Mouse (Mus musculus) ES-Bruce4 (cell line): Measurements from ENCODE around the gene Otud3. TPM values are rescaled to one million over a fixed set of nuclear protein-coding genes. Genes with fewer than 3 reads are reported as not detected.

Source experiments
- H3K27ac ChIP-seq: 2 replicates; pipeline ENCODE4 v1.5.1; 2012; ENCODE audit warnings: low read length, inconsistent platforms; ENCODE audit not compliant: insufficient read depth
- H3K27me3 ChIP-seq: 2 replicates; pipeline ENCODE4 v1.6.1; 2012; ENCODE audit warnings: mild to moderate bottlenecking, low read length, inconsistent platforms; ENCODE audit not compliant: control insufficient read depth, poor library complexity, insufficient read depth, severe bottlenecking
- H3K36me3 ChIP-seq: 2 replicates; pipeline ENCODE4 v1.6.1; 2012; ENCODE audit warnings: inconsistent platforms, mild to moderate bottlenecking, low read length, moderate library complexity; ENCODE audit not compliant: control insufficient read depth, poor library complexity, insufficient read depth, severe bottlenecking
- H3K4me1 ChIP-seq: one replicate; pipeline ENCODE4 v1.8.1; 2011; ENCODE audit warnings: low read length; ENCODE audit not compliant: control insufficient read depth, insufficient read depth
- H3K4me3 ChIP-seq: 2 replicates; pipeline ENCODE4 v1.5.1; 2011; ENCODE audit warnings: low read depth, mild to moderate bottlenecking, low read length
- H3K9ac ChIP-seq: 2 replicates; pipeline ENCODE4 v1.6.1; 2012; ENCODE audit warnings: low read depth, mild to moderate bottlenecking, inconsistent platforms; ENCODE audit not compliant: poor library complexity, severe bottlenecking
- H3K9me3 ChIP-seq: replicated peaks from 2 replicates; pipeline ENCODE4 v1.6.1; 2012; ENCODE audit warnings: mild to moderate bottlenecking, low read length, inconsistent platforms; ENCODE audit not compliant: control insufficient read depth, poor library complexity, insufficient read depth, severe bottlenecking
- CTCF ChIP-seq: IDR thresholded peaks from one replicate; pipeline ENCODE4 v1.8.1; 2011; ENCODE audit warnings: low read depth, low read length
- EP300 ChIP-seq: IDR thresholded peaks from 2 replicates; pipeline ENCODE4 v1.6.1; 2011; ENCODE audit warnings: low read depth, low read length; ENCODE audit not compliant: insufficient read depth
- POLR2A ChIP-seq: IDR thresholded peaks from one replicate; pipeline ENCODE4 v1.8.1; 2011; ENCODE audit warnings: low read length; ENCODE audit not compliant: insufficient read depth
- polyA plus RNA-seq: library from polyadenylated mRNA; stranded (reverse); fragments of >200 nt; gene quantifications from 2 replicates; pipeline ENCODE4 v1.2.4, GENCODE M21; 2011; ENCODE audit warnings: low read depth; ENCODE audit not compliant: missing spikeins, insufficient read depth, insufficient read length

The Otud3 gene
- polyA plus RNA-seq = 8.7 and 9.2 TPM in 2 replicates

DNA sequence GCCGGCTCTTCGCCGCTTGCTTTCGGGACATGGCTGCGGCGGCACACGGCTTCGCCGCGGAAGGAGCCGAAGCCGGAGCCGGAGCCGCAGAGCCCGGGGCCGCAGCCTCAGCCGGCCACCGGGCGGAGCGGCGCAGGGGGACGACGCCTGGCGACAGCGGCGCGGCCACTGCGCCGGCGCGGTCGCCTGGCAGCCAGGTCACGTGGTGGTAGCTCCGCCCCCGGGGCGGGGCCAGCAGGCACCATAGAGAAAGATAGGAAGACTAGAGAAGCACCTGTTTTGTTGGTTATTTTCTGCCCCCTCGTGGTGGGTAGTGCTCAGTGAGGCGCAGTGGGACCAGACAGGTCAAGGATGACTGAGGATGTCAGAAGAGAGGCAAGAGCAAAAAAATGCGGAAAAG lies at the start of gene Otud3:
Gene Otud3 (minus strand): TSS at position 149 of the 400 bp plus-strand sequence.
- H3K9me3 ChIP-seq = no peaks in the 10 kb centered on the region
- H3K36me3 ChIP-seq = no peaks in the 10 kb centered on the region
- H3K27ac ChIP-seq = no peak within 1 kb of the TSS
- no peaks in the 10 kb centered on the region for H3K4me1 ChIP-seq
- no peak for TF ChIP-seq POLR2A
- peak; percentile 80 for TF ChIP-seq CTCF
- TF ChIP-seq EP300 = peak; percentile 50; the same call in 1 of the 2 replicates
- H3K27me3 ChIP-seq = no peaks in the 10 kb centered on the region
- H3K9ac ChIP-seq = peak within 1 kb of the TSS; percentile 86
- peak within 1 kb of the TSS; percentile 96 for H3K4me3 ChIP-seq

DNA sequence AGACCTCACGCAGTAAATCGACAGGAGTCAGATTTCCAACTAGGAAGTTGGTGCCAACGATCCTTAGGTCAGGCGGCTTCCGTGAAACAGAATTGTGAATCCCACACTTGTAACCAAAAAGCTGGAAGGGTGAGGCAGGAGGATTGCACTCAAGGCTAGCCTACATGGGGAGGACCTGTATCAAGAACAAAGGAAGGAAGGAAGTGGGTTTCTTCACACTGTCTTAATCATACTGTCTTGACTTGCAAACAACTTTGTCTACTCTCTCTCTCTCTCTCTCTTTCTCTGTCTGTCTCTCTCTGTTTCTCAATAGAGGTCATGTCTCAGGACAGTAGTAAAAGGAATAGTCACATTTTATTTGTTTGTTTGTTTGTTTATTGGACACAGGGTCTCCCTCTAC lies 49.0 kb upstream of the Otud3 start:
- no peaks in the 10 kb centered on the region for H3K27me3 ChIP-seq
- H3K9me3 ChIP-seq = no peaks in the 10 kb centered on the region
- no peak overlapping the region for H3K27ac ChIP-seq
- H3K36me3 ChIP-seq = no peaks in the 10 kb centered on the region
- H3K4me1 ChIP-seq = no peaks in the 10 kb centered on the region
- no peak for TF ChIP-seq POLR2A
- TF ChIP-seq CTCF = no peak
- TF ChIP-seq EP300 = no peak
- no peak overlapping the region for H3K9ac ChIP-seq
- H3K4me3 ChIP-seq = no peak overlapping the region

DNA sequence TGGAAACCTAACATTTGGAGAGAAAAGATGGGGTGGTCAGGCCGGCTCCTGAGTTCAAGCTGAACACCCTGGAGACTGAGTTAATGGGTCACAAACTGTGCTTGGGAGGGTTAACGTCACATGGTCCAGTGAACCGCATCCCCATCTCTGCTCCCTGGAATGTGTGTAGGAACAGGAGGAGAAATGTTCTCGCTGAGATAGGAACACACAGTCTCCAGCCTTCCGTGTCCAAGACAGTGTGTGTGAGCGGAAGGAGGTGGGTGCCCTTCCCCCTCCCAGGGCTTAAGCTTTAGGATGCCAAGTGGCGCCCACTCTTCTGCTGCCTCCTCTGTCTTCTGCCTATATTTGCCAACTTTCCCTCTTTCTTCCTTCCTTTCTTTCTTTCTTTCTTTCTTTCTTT lies 46.2 kb upstream of the Otud3 start:
- H3K36me3 ChIP-seq = no peaks in the 10 kb centered on the region
- no peak overlapping the region for H3K27ac ChIP-seq
- H3K27me3 ChIP-seq = no peaks in the 10 kb centered on the region
- H3K4me3 ChIP-seq = no peak overlapping the region
- no peak overlapping the region for H3K9ac ChIP-seq
- TF ChIP-seq POLR2A (no peak), CTCF (no peak), EP300 (no peak)
- no peaks in the 10 kb centered on the region for H3K9me3 ChIP-seq
- H3K4me1 ChIP-seq = no peaks in the 10 kb centered on the region

DNA sequence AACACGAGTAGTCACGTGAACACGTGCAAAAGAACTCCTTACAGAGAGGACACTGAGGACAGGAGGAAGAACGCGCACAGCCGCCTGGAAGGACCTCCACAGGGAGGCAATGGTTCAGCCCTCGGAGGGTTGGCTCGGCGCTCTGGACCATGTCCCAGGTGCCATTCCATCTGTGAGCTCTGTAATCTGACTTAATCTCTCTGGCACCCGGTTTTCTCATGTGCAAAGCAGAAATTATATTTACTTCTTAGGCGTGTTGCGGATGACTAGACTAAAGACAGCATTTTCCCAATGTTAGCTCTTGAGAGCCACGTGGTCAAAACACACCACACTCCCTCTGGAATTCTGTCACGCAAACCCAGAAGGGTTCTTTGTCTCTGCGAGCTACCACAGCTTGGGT lies 45.4 kb upstream of the Otud3 start:
- no peak overlapping the region for H3K9ac ChIP-seq
- no peaks in the 10 kb centered on the region for H3K36me3 ChIP-seq
- no peak for TF ChIP-seq EP300
- TF ChIP-seq POLR2A = no peak
- no peak for TF ChIP-seq CTCF
- no peaks in the 10 kb centered on the region for H3K9me3 ChIP-seq
- no peaks in the 10 kb centered on the region for H3K4me1 ChIP-seq
- H3K27me3 ChIP-seq = no peaks in the 10 kb centered on the region
- no peak overlapping the region for H3K4me3 ChIP-seq
- H3K27ac ChIP-seq = no peak overlapping the region

DNA sequence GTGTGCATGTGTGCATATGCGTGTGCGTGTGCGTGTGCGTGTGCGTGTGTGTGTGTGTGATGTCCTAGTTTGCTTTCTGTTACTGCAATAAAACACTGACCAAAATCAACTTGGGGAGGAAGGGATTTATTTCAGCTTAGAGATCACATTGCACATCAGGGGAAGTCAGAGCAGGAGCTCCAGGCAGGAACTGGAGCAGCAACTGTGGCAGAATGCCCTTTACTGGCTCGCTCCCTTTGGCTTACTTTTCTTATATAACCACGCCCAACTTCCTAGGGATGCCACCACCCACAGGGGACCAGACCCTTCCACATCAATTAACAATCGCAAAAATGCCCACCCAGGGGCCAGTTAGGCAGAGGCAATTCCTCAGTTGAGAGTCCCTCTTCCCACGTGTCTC lies 44.9 kb upstream of the Otud3 start:
- Histone ChIP-seq H3K27ac (no peak overlapping the region), H3K9me3 (no peaks in the 10 kb centered on the region), H3K27me3 (no peaks in the 10 kb centered on the region), H3K4me1 (no peaks in the 10 kb centered on the region), H3K9ac (no peak overlapping the region), H3K36me3 (no peaks in the 10 kb centered on the region), H3K4me3 (no peak overlapping the region)
- no peak for TF ChIP-seq CTCF
- TF ChIP-seq POLR2A = no peak
- TF ChIP-seq EP300 = no peak

DNA sequence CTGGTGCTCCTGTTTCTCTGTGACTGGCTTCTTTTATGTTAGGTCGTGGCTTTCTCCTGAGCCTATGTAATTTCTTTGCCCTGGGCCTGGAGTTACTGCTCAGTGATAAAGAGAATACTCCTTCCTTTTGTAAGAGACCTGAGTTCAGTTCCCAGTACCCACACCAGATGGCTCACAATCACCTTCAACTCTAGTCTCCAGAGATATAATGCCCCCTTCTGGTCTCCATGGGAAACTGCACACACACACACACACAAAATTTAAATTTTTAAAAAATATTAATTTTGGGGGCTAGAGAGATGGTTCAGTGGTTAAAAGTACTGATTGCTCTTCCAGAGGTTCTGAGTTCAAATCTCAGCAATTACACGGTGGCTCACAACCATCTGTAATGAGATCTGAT lies 34.5 kb upstream of the Otud3 start:
- H3K9ac ChIP-seq = no peak overlapping the region
- H3K9me3 ChIP-seq = no peaks in the 10 kb centered on the region; the same call in 1 of the 2 replicates
- H3K27me3 ChIP-seq = no peaks in the 10 kb centered on the region
- no peak overlapping the region for H3K4me3 ChIP-seq
- TF ChIP-seq CTCF (no peak), POLR2A (no peak), EP300 (no peak)
- H3K27ac ChIP-seq = no peak overlapping the region
- no peaks in the 10 kb centered on the region for H3K4me1 ChIP-seq
- H3K36me3 ChIP-seq = no peaks in the 10 kb centered on the region
